Mouse (Mus musculus): ENCODE data around the gene Dusp5. TPM values are rescaled to one million over a fixed set of nuclear protein-coding genes. Genes with fewer than 3 reads are reported as not detected.
"Not testable (repeated sequence)": the region's sequence is repeated elsewhere in the genome, so short reads cannot be mapped to it uniquely, and the experiment has no call there.

Dusp5 gene
- polyA plus RNA-seq, 1 experiment = 0.10 TPM

DNA sequence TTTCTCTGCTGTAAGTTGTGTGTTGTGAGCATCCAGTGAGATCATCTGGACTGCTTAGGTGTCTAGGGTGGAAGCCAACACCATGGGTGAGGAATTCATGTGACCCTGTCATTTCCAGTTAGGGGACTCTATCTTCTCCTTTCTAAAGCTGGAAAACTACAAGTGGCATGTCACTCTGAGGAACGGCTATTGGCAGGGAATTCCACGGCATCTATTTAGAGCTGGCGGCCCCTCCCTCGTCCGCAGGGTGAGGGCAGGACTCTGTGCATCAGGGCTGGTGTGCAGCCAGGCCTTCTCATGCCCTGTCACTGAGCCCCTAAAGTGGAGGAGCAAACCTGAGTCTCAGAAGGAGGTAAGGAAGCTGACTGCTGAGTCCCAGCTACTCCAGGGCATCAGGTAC is 35.0 kb upstream of the Dusp5 start:
- no peak for TF ChIP-seq TAL1 (IDR thresholded peaks at IDR 0.05; ENCODE audit: low read length)
- TF ChIP-seq GATA1 (IDR thresholded peaks at IDR 0.05; ENCODE audit: low read length) = no peak
- Histone ChIP-seq H3K4me1 (ENCODE audit: control insufficient read depth) (peaks cover 1% of the 10 kb centered on the region; the same call in 1 of the 2 replicates), H3K27me3 (ENCODE audit: control insufficient read depth) (no peaks in the 10 kb centered on the region), H3K9me3 (ENCODE audit: control insufficient read depth, low read length) (no peaks in the 10 kb centered on the region), H3K36me3 (ENCODE audit: control insufficient read depth) (no peaks in the 10 kb centered on the region), H3K4me3 (replicated peaks) (no peak overlapping the region)

DNA sequence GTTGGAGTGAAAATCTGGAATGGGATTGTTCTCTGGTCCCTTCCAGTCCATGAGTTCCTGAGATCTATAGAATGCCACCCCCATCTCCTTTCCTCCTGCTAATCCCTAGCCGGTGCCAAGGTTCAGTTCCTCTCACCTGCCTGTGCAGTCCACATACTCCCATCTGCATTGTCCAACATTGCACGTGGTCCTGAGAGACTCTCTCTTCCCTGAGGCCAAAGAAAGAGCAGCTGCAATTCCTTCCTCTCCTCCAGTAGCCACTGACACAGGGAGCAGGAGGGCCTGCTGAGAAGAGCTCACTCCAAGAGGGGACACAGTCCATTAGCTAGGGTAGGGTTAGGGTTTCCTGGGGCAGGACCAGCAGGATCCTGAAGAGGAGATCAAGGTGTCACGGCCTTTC is 31.0 kb upstream of the Dusp5 start:
- no peaks in the 10 kb centered on the region for H3K27me3 ChIP-seq (ENCODE audit: control insufficient read depth)

DNA sequence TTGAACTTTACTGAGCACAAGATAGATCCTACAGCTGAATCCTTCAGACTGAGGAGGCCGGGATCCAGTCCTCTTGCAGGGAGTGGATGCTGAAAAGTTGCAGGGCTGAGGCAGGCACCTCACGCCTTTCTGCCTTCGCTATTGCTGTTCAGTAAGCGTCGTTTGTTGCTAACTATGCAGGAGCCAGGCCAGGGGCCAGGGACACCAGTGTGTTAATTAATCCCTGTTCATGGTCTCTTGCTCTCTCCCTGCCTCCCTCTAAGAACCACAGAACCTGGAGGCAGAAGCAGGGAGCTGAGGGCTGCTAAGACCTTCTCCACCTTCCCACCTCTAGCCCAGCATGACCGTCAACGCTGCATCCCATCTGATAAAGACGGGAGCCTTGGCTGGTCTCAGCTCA is 29.9 kb upstream of the Dusp5 start:
- H3K4me1 ChIP-seq (ENCODE audit: control insufficient read depth) = no peaks in the 10 kb centered on the region
- no peak overlapping the region for H3K4me3 ChIP-seq (replicated peaks)
- no peaks in the 10 kb centered on the region for H3K36me3 ChIP-seq (ENCODE audit: control insufficient read depth)
- H3K9me3 ChIP-seq (ENCODE audit: control insufficient read depth, low read length) = no peaks in the 10 kb centered on the region
- H3K27me3 ChIP-seq (ENCODE audit: control insufficient read depth) = no peaks in the 10 kb centered on the region
- no peak for TF ChIP-seq GATA1 (IDR thresholded peaks at IDR 0.05; ENCODE audit: low read length)
- TF ChIP-seq TAL1 (IDR thresholded peaks at IDR 0.05; ENCODE audit: low read length) = no peak

More for the DNA sequence above, 31.0 kb upstream of the Dusp5 start:
- Histone ChIP-seq H3K4me3 (replicated peaks) (no peak overlapping the region), H3K36me3 (ENCODE audit: control insufficient read depth) (no peaks in the 10 kb centered on the region), H3K4me1 (ENCODE audit: control insufficient read depth) (no peaks in the 10 kb centered on the region), H3K9me3 (ENCODE audit: control insufficient read depth, low read length) (no peaks in the 10 kb centered on the region)
- TF ChIP-seq TAL1 (IDR thresholded peaks at IDR 0.05; ENCODE audit: low read length) = no peak
- TF ChIP-seq GATA1 (IDR thresholded peaks at IDR 0.05; ENCODE audit: low read length) = no peak

DNA sequence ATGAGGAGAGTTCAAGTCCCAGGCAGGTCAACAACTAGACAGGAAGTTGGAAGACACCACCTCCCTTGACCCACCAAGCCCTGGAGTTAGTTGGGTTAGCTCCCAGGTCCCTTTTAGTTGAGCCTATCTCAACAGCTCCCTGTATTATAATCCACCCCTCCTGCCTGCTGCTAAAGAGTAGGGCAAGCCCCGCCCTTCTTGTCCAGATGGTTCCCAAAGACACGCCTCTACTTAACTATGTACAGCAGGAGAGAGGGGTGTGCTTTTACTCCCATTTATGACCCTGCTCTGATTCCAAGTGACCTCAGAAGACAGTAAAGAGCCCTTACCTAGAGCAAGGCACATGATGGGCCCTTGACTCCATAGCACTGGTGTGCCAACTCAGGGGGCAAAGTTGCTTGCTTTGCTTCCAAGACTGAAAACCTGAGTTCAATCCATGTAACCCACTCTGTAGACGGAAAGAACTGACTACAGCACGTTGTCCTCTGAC is 29.4 kb upstream of the Dusp5 start:
- no peaks in the 10 kb centered on the region for H3K27me3 ChIP-seq (ENCODE audit: control insufficient read depth)
- no peak overlapping the region for H3K4me3 ChIP-seq (replicated peaks)
- no peaks in the 10 kb centered on the region for H3K9me3 ChIP-seq (ENCODE audit: control insufficient read depth, low read length)
- no peaks in the 10 kb centered on the region for H3K36me3 ChIP-seq (ENCODE audit: control insufficient read depth)
- H3K4me1 ChIP-seq (ENCODE audit: control insufficient read depth) = no peaks in the 10 kb centered on the region
- TF ChIP-seq TAL1 (IDR thresholded peaks at IDR 0.05; ENCODE audit: low read length) (no peak), GATA1 (IDR thresholded peaks at IDR 0.05; ENCODE audit: low read length) (no peak)

DNA sequence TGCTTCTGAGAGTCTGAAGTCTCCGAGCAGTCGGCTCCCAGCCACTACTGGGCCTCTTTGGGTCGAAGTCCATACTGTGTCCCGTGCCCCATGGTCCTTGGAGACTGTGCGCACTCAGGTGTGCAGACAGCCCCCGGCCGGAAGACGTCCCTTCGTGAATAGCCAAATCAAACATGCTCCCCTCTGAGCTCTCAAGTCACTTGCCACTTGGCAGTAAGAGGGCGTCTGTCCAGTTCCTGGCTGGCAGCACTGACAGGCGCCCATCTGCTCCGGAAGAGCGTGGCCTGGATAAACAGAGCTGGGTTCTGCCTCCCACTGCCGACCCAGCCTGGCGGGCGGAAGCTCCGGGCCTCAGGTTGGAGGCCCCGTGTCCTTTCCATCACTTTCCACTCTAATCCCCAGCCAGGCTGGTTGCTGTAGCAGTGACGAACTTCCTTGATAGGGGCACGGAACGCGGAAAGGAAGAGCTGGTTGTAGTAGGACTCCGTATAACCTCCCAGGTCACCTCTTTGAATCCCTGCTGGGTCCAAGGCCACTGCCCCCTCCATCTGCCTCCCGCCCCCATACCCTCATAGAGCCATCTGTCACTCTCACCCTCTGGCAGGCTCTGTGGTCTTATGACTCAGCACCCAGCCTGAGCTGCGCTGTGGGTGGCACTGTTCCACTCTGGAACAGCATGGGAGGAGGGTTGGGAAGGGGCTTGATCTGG is 28.5 kb upstream of the Dusp5 start:
- TF ChIP-seq TAL1 (IDR thresholded peaks at IDR 0.05; ENCODE audit: low read length) (no peak), GATA1 (IDR thresholded peaks at IDR 0.05; ENCODE audit: low read length) (no peak)
- Histone ChIP-seq H3K27me3 (ENCODE audit: control insufficient read depth) (no peaks in the 10 kb centered on the region), H3K4me1 (ENCODE audit: control insufficient read depth) (no peaks in the 10 kb centered on the region), H3K36me3 (ENCODE audit: control insufficient read depth) (no peaks in the 10 kb centered on the region), H3K4me3 (replicated peaks) (no peak overlapping the region), H3K9me3 (ENCODE audit: control insufficient read depth, low read length) (no peaks in the 10 kb centered on the region)

DNA sequence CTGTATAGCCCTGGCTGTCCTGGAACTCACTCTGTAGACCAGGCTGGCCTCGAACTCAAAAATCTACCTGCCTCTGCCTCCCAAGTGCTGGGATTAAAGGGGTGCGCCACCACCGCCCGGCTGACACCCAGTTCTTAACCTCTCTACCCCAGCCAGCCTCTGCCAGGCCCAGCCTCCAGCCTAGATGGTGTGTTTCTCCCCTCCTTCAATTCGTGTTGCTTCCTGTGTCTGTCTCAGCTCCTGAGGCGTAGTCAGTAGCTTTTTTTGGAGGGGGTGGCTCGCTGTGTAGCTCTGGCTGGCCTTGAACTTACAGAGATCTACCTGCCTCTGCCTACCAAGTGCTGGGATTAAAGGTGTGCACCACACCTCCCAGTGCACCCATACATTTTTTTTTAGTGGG is 27.7 kb upstream of the Dusp5 start:
- H3K4me3 ChIP-seq (replicated peaks); H3K9me3 ChIP-seq (ENCODE audit: control insufficient read depth, low read length); H3K27me3 ChIP-seq (ENCODE audit: control insufficient read depth); H3K36me3 ChIP-seq (ENCODE audit: control insufficient read depth); H3K4me1 ChIP-seq (ENCODE audit: control insufficient read depth): not testable (repeated sequence)

DNA sequence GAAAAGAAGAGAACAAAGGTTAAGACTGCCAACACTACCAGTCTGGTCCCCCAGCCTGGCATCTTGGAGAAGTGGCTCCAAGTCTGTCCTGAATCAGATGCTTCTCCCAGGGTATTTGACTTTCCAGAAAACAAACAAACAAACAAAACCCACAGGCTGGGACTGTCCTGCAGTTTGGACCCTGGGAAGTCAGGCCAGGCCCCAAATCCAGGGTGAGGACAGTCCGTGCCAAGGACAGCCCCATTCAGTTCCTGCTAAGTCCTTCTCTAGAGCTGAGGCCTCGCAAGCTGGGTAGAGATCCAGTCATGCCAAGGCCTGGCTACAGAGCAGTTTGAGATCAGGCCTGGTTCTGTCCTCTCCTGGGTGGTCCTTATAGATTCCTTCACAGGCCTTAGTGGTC is 27.1 kb upstream of the Dusp5 start:
- Histone ChIP-seq H3K27me3 (ENCODE audit: control insufficient read depth) (no peaks in the 10 kb centered on the region), H3K4me1 (ENCODE audit: control insufficient read depth) (no peaks in the 10 kb centered on the region), H3K36me3 (ENCODE audit: control insufficient read depth) (no peaks in the 10 kb centered on the region), H3K4me3 (replicated peaks) (no peak overlapping the region), H3K9me3 (ENCODE audit: control insufficient read depth, low read length) (no peaks in the 10 kb centered on the region)
- no peak for TF ChIP-seq GATA1 (IDR thresholded peaks at IDR 0.05; ENCODE audit: low read length)
- TF ChIP-seq TAL1 (IDR thresholded peaks at IDR 0.05; ENCODE audit: low read length) = no peak

DNA sequence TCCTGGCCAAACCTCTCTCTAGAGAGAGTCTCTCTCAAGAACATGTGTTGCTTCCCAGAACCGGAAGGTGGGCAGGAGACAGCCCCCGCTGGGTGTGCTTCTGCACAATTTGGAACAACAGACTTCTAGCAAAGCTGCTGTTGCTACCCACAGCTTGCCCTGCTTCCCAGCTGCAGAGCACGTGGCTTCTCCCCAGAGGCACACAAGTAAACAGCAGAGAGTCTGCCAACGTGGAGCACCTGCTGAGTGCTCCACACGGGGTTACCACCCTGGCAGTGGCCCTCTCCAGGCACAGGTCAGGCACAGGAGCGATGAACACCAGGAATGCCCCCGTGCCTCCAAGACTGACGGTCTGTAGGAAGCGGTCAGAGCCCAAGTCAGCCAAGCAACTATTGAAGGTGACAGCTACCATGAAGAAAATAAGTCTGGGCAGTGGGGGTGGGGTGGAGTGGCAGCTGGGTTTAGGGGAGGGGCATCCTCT is 26.0 kb upstream of the Dusp5 start:
- Histone ChIP-seq H3K4me3 (replicated peaks) (no peak overlapping the region), H3K27me3 (ENCODE audit: control insufficient read depth) (no peaks in the 10 kb centered on the region), H3K4me1 (ENCODE audit: control insufficient read depth) (no peaks in the 10 kb centered on the region), H3K9me3 (ENCODE audit: control insufficient read depth, low read length) (no peaks in the 10 kb centered on the region), H3K36me3 (ENCODE audit: control insufficient read depth) (no peaks in the 10 kb centered on the region)
- TF ChIP-seq TAL1 (IDR thresholded peaks at IDR 0.05; ENCODE audit: low read length) (no peak), GATA1 (IDR thresholded peaks at IDR 0.05; ENCODE audit: low read length) (no peak)

DNA sequence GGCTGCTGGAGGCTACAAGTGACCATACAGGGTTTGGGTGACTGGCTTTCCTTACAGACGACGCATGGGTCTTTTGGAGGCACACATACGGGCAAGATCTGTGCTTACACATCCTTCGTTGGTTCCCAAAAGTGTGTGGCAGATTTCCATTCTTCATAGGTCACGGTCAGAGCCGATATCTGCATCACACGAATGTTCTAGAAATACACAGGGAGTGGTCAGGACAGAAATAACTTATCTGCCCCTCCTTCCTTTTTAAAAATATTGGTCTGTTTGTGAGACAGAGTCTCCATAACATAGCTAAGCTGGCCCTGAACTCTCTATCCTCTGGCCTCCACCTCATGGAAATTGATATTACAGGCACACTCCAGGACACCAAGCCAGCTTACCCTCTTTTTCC is 24.7 kb upstream of the Dusp5 start:
- Histone ChIP-seq H3K4me1 (ENCODE audit: control insufficient read depth) (no peaks in the 10 kb centered on the region), H3K27me3 (ENCODE audit: control insufficient read depth) (no peaks in the 10 kb centered on the region), H3K9me3 (ENCODE audit: control insufficient read depth, low read length) (no peaks in the 10 kb centered on the region), H3K4me3 (replicated peaks) (no peak overlapping the region), H3K36me3 (ENCODE audit: control insufficient read depth) (no peaks in the 10 kb centered on the region)
- no peak for TF ChIP-seq TAL1 (IDR thresholded peaks at IDR 0.05; ENCODE audit: low read length)
- TF ChIP-seq GATA1 (IDR thresholded peaks at IDR 0.05; ENCODE audit: low read length) = no peak

DNA sequence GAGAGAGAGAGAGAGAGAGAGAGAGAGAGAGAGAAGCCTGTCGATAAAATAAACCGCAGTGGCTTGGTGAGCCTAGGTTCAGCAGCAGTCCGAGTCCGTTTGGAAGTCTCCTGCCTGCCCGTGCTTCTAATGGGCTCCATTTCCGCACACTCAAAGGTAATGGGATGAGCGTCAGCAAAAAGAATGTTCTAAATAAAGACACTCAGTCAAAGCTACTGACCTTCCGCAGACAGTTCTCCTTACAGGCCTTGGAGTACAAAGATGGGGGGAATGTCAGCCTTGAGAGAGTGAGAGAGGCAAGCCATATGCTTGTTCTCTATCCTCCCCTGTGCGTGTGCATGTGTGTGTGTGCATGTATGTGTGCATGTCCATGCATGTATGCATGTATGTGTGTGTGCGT is 23.2 kb upstream of the Dusp5 start:
- Histone ChIP-seq H3K4me3 (replicated peaks) (no peak overlapping the region), H3K4me1 (ENCODE audit: control insufficient read depth) (no peaks in the 10 kb centered on the region), H3K27me3 (ENCODE audit: control insufficient read depth) (no peaks in the 10 kb centered on the region), H3K9me3 (ENCODE audit: control insufficient read depth, low read length) (no peaks in the 10 kb centered on the region), H3K36me3 (ENCODE audit: control insufficient read depth) (no peaks in the 10 kb centered on the region)
- TF ChIP-seq GATA1 (IDR thresholded peaks at IDR 0.05; ENCODE audit: low read length) (no peak), TAL1 (IDR thresholded peaks at IDR 0.05; ENCODE audit: low read length) (no peak)
